Mouse (Mus musculus): ENCODE measurements around the gene Itgae. TPM values are rescaled to one million over a fixed set of nuclear protein-coding genes. Genes with fewer than 3 reads are reported as not detected.

Gene Itgae
- polyA plus RNA-seq (2012; rRNA removed), result 0.24 and 0.33 TPM in 2 replicates

DNA sequence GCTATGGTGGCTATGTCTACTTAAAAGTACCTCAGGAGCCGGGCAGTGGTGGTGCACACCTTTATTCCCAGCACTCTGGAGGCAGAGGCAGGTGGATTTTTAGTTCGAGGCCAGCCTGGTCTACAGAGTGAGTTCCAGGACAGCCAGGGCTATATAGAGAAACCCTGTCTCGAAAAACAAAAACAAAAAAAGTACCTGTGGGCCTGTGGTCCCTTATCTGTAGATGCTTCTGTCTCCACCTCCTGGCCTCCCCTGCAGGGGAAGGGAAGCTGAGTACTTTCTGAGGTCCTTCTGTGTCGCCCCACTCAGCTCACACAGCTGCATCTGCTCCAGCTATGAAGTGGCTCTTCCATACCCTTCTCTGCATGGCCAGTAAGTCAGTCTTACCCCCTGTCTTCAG, at the start of gene Itgae:
Itgae (plus strand) TSS at position 301 of the 400 bp plus-strand sequence.
- no peaks in the 10 kb centered on the region for H3K27me3 ChIP-seq (ENCODE audit: control insufficient read depth, insufficient read depth, low read length)
- TF ChIP-seq POLR2A (IDR thresholded peaks at IDR 0.05; ENCODE audit: borderline replicate concordance, insufficient read depth, low read length), result no peak
- TF ChIP-seq CTCF (IDR thresholded peaks at IDR 0.05; ENCODE audit: borderline replicate concordance, insufficient read depth, low read depth, low read length), result no peak
- WGBS, result 89% methylated on average over 4 of the region's 4 CpGs

DNA sequence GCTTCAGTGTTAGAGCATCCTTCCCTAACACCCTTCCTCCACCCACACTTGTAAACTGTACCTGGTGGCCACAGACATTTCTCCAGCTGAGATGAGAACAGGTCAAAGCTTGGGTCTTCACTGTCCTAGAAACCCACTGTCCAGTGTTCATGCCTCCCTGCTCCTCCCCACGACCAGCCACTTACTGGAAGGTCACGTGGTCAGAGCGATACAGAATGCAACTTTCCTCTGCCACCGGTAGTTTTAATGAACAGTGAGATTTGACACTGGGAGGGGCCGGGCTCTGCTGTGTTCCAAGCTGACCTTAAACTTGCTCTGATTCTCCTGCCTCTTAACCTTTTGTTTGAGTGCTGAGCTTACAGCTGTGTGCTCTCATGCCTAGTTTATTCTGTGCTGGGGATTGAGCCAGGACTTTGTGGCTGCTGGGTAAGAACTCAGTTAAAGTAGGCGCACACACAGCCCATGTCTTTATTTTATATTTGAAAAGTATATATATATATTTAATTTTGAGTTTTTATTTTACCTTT, 46.1 kb upstream of the Itgae start:
- TF ChIP-seq POLR2A (IDR thresholded peaks at IDR 0.05; ENCODE audit: borderline replicate concordance, insufficient read depth, low read length) (no peak), CTCF (IDR thresholded peaks at IDR 0.05; ENCODE audit: borderline replicate concordance, insufficient read depth, low read depth, low read length) (no peak)
- H3K27ac ChIP-seq (ENCODE audit: insufficient read depth, low read length), result no peak overlapping the region
- H3K4me3 ChIP-seq (replicated peaks; ENCODE audit: insufficient read depth, low read depth, low read length), result no peak overlapping the region
- no peaks in the 10 kb centered on the region for H3K27me3 ChIP-seq (ENCODE audit: control insufficient read depth, insufficient read depth, low read length)
- no peaks in the 10 kb centered on the region for H3K4me1 ChIP-seq (ENCODE audit: control insufficient read depth, insufficient read depth, low read length)
- DNase-seq, result no peak
- 60% methylated on average over 6 of the region's 6 CpGs for WGBS

More for the DNA sequence above, at the start of gene Itgae:
- H3K4me3 ChIP-seq (replicated peaks; ENCODE audit: insufficient read depth, low read depth, low read length), result no peak within 1 kb of the TSS
- no peak for DNase-seq
- H3K4me1 ChIP-seq (ENCODE audit: control insufficient read depth, insufficient read depth, low read length), result no peaks in the 10 kb centered on the region
- no peak within 1 kb of the TSS for H3K27ac ChIP-seq (ENCODE audit: insufficient read depth, low read length)

DNA sequence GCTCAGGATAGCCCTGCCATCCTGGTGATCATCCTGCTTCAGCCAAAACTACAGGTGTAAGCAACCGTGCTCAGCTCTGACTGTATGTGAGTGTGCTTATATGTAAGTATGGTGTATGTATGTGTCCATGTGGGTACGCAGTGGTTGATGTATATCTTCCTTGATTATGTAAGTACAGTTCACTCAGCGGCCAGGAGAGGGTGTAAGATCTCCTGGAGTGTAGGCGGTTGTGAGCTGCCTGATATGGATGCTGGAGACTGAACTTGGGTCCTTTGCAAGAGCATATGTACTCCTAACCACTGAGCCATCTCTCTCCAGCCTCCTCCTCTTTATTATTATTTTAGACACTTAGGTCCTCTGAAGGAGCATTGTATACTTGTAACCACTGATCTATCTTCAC, 45.6 kb upstream of the Itgae start:
- H3K4me3 ChIP-seq (replicated peaks; ENCODE audit: insufficient read depth, low read depth, low read length), result no peak overlapping the region
- H3K4me1 ChIP-seq (ENCODE audit: control insufficient read depth, insufficient read depth, low read length), result no peaks in the 10 kb centered on the region
- no peak for DNase-seq
- TF ChIP-seq POLR2A (IDR thresholded peaks at IDR 0.05; ENCODE audit: borderline replicate concordance, insufficient read depth, low read length), result no peak
- no peak for TF ChIP-seq CTCF (IDR thresholded peaks at IDR 0.05; ENCODE audit: borderline replicate concordance, insufficient read depth, low read depth, low read length)
- H3K27ac ChIP-seq (ENCODE audit: insufficient read depth, low read length), result no peak overlapping the region
- 72% methylated on average over 4 of the region's 4 CpGs for WGBS
- no peaks in the 10 kb centered on the region for H3K27me3 ChIP-seq (ENCODE audit: control insufficient read depth, insufficient read depth, low read length)

DNA sequence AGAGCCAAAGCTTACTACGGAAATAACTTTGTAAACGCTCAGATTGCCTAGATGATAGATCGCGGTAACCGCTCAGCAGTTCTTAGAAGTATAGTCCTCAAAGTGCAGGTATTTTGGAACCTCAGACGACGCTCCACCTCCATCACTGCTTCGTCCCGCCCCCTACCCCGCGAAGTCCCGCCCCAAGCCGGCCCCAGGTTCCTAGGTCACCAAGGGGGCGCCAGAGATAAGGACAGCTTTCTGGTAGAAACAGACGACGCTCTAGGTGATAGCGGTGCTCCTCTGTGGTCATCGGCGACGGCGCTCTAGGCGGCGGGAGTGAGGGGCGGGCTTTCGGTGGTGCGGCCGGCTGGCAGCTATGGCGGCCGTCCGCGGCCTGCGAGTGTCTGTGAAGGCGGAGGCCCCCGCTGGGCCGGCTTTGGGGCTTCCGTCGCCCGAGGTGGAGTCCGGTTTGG, 42.8 kb upstream of the Itgae start, which contains the start of gene Ncbp3:
Ncbp3 (plus strand) TSS at position 242 of the 455 bp plus-strand sequence.
- Histone ChIP-seq H3K4me1 (ENCODE audit: control insufficient read depth, insufficient read depth, low read length) (no peaks in the 10 kb centered on the region), H3K27me3 (ENCODE audit: control insufficient read depth, insufficient read depth, low read length) (no peaks in the 10 kb centered on the region), H3K4me3 (replicated peaks; ENCODE audit: insufficient read depth, low read depth, low read length) (peak within 1 kb of the TSS; percentile 98), H3K27ac (ENCODE audit: insufficient read depth, low read length) (peak within 1 kb of the TSS; percentile 83)
- WGBS, result 2% methylated on average over 39 of the region's 39 CpGs
- DNase-seq, result peak; percentile 96 to 97
- TF ChIP-seq POLR2A (IDR thresholded peaks at IDR 0.05; ENCODE audit: borderline replicate concordance, insufficient read depth, low read length) (peak; percentile 70; the same call in 1 of the 2 replicates), CTCF (IDR thresholded peaks at IDR 0.05; ENCODE audit: borderline replicate concordance, insufficient read depth, low read depth, low read length) (peak; percentile 72)

DNA sequence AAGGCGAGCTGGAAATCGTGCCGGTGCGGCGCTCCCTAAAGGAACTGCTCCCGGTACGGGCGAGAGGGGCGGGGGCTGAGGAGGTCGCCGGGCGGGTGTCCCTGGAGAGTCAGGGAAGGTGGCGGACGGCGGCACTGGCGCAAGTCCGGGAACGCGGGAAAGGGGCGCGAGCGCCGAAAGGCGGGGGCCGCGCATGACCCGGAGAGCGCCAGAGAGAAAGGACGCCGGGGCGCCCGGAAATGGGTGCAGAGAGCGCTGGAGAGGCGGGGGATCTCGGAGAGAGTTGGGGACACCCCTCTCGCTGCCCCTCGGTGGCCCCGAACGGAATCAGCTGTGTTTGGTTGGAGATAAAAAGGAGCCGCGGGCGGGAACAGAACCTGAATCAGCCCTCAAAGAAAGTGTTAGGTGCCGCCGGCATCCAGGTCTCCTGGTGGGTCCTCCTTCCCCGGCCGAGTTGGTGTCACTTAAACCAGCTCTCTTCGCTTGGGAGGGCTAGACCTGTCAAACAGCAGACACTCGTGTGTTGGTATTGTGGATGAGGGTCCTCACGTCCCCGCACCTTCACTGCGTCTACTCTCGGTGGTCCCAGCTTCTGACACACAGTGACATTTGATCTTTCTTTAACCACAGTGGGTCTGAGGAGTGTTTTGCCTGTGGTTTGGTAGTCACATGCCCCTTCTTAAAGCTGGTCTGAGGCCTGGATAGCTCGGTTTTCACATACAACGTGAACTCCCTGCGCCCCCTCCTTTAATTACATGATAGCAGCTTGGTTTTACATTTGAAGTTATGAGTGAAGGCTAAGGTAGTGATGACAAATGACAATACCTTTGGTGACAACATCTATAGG, 42.1 kb upstream of the Itgae start:
- Histone ChIP-seq H3K4me3 (replicated peaks; ENCODE audit: insufficient read depth, low read depth, low read length) (peak overlapping the region; percentile 98), H3K27ac (ENCODE audit: insufficient read depth, low read length) (peak overlapping the region; percentile 83), H3K4me1 (ENCODE audit: control insufficient read depth, insufficient read depth, low read length) (no peaks in the 10 kb centered on the region), H3K27me3 (ENCODE audit: control insufficient read depth, insufficient read depth, low read length) (no peaks in the 10 kb centered on the region)
- DNase-seq, result no peak
- WGBS, result 2% methylated on average over 55 of the region's 55 CpGs
- TF ChIP-seq POLR2A (IDR thresholded peaks at IDR 0.05; ENCODE audit: borderline replicate concordance, insufficient read depth, low read length) (no peak), CTCF (IDR thresholded peaks at IDR 0.05; ENCODE audit: borderline replicate concordance, insufficient read depth, low read depth, low read length) (no peak)

DNA sequence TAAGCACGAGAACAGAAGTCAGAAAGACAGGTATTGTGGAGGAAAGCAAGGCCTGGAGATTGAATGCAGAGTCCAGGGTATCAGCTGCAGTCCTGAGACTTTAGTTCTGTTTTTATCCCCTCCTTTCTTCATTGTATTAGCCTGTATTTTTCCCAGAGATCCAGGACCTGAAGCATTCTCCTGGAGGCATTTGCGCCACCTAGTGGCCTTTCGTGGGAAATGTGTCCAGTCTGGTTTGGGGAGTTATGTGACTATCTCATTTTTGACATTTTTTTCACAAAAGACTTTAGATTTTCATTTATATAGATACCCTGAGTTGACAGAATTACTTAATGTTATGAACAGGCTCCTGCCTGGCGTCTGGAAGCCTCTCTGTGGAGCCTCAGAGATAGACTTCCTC, 41.0 kb upstream of the Itgae start:
- Histone ChIP-seq H3K4me3 (replicated peaks; ENCODE audit: insufficient read depth, low read depth, low read length) (peak overlapping the region; percentile 36), H3K27me3 (ENCODE audit: control insufficient read depth, insufficient read depth, low read length) (no peaks in the 10 kb centered on the region), H3K4me1 (ENCODE audit: control insufficient read depth, insufficient read depth, low read length) (no peaks in the 10 kb centered on the region), H3K27ac (ENCODE audit: insufficient read depth, low read length) (no peak overlapping the region)
- TF ChIP-seq POLR2A (IDR thresholded peaks at IDR 0.05; ENCODE audit: borderline replicate concordance, insufficient read depth, low read length), result no peak
- TF ChIP-seq CTCF (IDR thresholded peaks at IDR 0.05; ENCODE audit: borderline replicate concordance, insufficient read depth, low read depth, low read length), result peak; percentile 86
- 2% methylated on average over 4 of the region's 4 CpGs for WGBS
- peak; percentile 74 to 84 for DNase-seq

DNA sequence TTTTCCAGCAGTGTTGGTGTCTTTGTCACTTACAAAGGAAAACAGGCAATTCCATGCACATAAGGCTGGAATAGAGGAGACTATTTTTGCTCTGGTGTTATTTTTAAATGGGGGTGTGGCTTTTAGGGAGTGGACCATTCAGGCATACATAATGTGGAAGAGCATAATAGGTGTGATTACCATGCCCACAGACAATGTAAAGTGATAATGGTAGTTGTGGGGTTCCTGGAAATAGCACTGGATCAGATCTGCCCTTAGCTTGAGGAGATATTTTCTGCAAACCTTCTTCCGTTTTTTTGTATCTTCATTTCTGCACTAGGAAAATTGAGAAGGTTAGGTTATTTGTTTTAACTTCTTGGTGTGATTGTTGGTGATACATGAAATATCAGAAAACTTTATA, 37.6 kb upstream of the Itgae start:
- 98% methylated on average over 1 of the region's 1 CpGs for WGBS
- no peak for DNase-seq

More for the DNA sequence above, 37.6 kb upstream of the Itgae start:
- H3K4me1 ChIP-seq (ENCODE audit: control insufficient read depth, insufficient read depth, low read length), result no peaks in the 10 kb centered on the region
- no peaks in the 10 kb centered on the region for H3K27me3 ChIP-seq (ENCODE audit: control insufficient read depth, insufficient read depth, low read length)
- no peak overlapping the region for H3K4me3 ChIP-seq (replicated peaks; ENCODE audit: insufficient read depth, low read depth, low read length)
- no peak for TF ChIP-seq POLR2A (IDR thresholded peaks at IDR 0.05; ENCODE audit: borderline replicate concordance, insufficient read depth, low read length)
- TF ChIP-seq CTCF (IDR thresholded peaks at IDR 0.05; ENCODE audit: borderline replicate concordance, insufficient read depth, low read depth, low read length), result no peak
- no peak overlapping the region for H3K27ac ChIP-seq (ENCODE audit: insufficient read depth, low read length)

All from cerebellum, adult 2 months (tissue).